Mouse (Mus musculus) kidney, embryonic 16.5 days (tissue): ENCODE measurements around the gene Cst11. TPM values are rescaled to one million over a fixed set of nuclear protein-coding genes. Genes with fewer than 3 reads are reported as not detected.
A peak's percentile ranks its signal among the peaks of the same experiment; 100 is the strongest.
"Not testable (repeated sequence)": the region's sequence is repeated elsewhere in the genome, so short reads cannot be mapped to it uniquely, and the experiment has no call there.

ENCODE experiments used
- ATAC-seq: fragments of 200-750 bp; cut with Nextera tagmentation; 2 replicates; pipeline ENCODE4 v1.8.0; 2017; ENCODE audit warnings: moderate TSS enrichment; ENCODE audit not compliant: low FRiP score, low TSS enrichment
- H3K27ac ChIP-seq: fragments of 300-500 bp; sonication (generic); 2 replicates; pipeline ENCODE4 v1.5.1; 2014; ENCODE audit warnings: low read length
- H3K27me3 ChIP-seq: fragments of 300-500 bp; sonication (generic); 2 replicates; pipeline ENCODE4 v1.6.1; 2014; ENCODE audit warnings: low read length, control low read depth, mixed read lengths; ENCODE audit not compliant: insufficient read depth
- H3K36me3 ChIP-seq: fragments of 300-500 bp; sonication (generic); 2 replicates; pipeline ENCODE4 v1.6.1; 2014; ENCODE audit warnings: low read length, control low read depth, mixed read lengths; ENCODE audit not compliant: insufficient read depth
- H3K4me1 ChIP-seq: fragments of 300-500 bp; sonication (generic); 2 replicates; pipeline ENCODE4 v1.6.1; 2014; ENCODE audit warnings: low read length, control low read depth, mixed read lengths; ENCODE audit not compliant: insufficient read depth
- H3K4me2 ChIP-seq: fragments of 300-500 bp; sonication (generic); replicated peaks from 2 replicates; pipeline ENCODE4 v1.6.1; 2014; ENCODE audit warnings: low read depth, low read length
- H3K4me3 ChIP-seq: fragments of 300-500 bp; sonication (generic); 2 replicates; pipeline ENCODE4 v1.5.1; 2014; ENCODE audit warnings: mild to moderate bottlenecking, low read length
- H3K9ac ChIP-seq: fragments of 300-500 bp; sonication (generic); replicated peaks from 2 replicates; pipeline ENCODE4 v1.6.1; 2014; ENCODE audit warnings: low read length
- H3K9me3 ChIP-seq: fragments of 300-500 bp; sonication (generic); 2 replicates; pipeline ENCODE4 v1.6.1; 2016; ENCODE audit warnings: low read length, control low read depth
- WGBS: fragments of 180-500 bp; shearing (Covaris S2); extraction: QIAGEN DNeasy Blood & Tissue Kit; methylation state at CpG from one replicate; pipeline ENCODE4 v1.1.7; 2014; 5-methylcytosine and 5-hydroxymethylcytosine counted together
- polyA plus RNA-seq: library from polyadenylated mRNA; unstranded; fragments of >200 nt; fragmentation: Nextera tagmentation; extraction: Ambion mirVana; gene quantifications from 2 replicates; pipeline ENCODE4 v1.2.1, GENCODE M21; 2015

Cst11 gene
- not detected in 2 replicates for polyA plus RNA-seq

DNA sequence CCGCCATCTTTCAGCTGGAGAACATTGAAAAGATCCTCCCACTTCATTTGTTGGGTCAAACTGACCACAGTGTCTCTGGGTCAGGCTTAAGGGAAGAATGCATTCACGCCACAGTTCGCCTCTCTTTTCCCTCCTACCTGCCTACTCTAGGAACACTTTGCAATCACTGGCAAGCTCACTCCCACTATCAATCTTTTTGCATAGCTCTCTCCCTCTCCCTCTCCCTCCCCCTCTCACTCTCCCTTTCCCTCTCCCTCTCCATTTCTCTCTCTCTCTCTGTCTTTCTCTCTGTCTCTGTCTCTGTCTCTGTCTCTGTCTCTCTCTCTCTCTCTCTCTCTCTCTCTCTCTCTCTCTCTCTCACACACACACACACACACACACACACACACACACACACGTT, at the start of gene Cst11:
Cst11 (minus strand) TSS at position 101 of the 400 bp plus-strand sequence.
- H3K9me3 ChIP-seq, H3K27me3 ChIP-seq, H3K36me3 ChIP-seq, ATAC-seq, H3K27ac ChIP-seq, H3K4me3 ChIP-seq, H3K4me2 ChIP-seq, H3K9ac ChIP-seq, H3K4me1 ChIP-seq: not testable (repeated sequence)
- WGBS: 86% methylated on average over 4 of the region's 4 CpGs

DNA sequence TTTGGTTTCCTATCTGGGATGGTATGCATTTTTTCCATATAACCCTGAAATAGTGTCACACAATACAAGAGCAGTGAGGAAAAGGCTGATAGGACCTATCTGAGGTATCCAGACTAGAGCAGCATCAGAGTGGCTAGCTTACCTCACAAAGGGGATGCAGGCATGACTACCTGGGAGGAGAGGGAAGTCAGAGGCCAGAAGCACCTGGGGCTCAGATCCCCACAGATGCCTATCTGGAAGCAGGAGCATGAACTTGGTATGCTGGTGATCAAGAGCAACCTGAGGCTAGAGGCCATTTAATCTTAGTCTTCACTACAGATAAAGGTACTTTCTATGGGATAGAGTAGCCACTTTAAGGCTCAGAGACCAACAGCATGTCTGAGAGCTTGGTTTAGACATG, 48.6 kb upstream of the Cst11 start, which contains the start of gene Cst13:
Cst13 (plus strand) TSS at position 173 of the 400 bp plus-strand sequence.
- Histone ChIP-seq H3K9me3 (no peaks in the 10 kb centered on the region), H3K4me3 (no peak within 1 kb of the TSS), H3K4me1 (no peaks in the 10 kb centered on the region), H3K4me2 (no peak within 1 kb of the TSS), H3K27ac (no peak within 1 kb of the TSS), H3K9ac (no peak within 1 kb of the TSS), H3K36me3 (no peaks in the 10 kb centered on the region), H3K27me3 (no peaks in the 10 kb centered on the region)
- no peak for ATAC-seq

DNA sequence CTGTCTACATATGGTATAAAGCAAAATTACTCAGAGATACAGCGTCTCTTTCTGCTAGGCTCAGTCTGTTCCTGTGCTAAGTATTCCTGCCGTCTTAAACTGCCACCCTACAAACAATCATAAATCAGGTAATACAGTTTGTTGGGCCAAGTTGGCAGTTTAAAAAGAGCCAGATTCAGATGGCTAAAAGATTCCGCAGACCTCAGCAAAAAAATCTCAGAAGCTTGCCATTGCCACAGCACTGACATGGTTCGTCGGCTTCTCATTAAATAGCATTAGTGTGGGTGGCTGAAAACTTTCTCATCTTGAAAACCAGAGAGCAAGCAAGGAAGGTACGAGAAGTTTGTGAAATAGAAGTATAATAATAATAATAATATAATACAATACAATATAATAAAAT, 35.4 kb upstream of the Cst11 start:
- 30% methylated on average over 6 of the region's 6 CpGs for WGBS

DNA sequence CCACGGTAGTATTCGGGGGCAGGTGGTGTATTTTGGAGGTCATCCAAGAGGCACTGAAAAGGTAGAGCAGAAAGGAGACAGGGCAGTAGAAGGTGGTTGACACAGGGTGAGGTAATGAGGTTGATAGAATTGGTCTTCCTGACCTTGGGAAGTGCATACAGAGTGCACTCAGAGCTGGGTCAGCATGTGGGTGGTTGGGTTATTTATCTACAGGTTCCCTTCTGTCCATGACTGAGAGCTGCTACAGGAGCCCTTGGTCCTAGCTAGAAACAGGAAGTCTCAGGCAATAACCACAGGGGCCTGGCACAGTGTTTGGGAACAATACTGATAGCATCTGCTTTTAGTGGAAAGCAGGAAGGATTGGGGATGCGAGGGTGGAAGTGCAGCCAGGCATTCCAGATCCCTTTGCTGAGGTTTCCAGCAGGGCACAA, 30.2 kb upstream of the Cst11 start:
- Histone ChIP-seq H3K4me2 (no peak overlapping the region), H3K4me3 (no peak overlapping the region), H3K9me3 (no peaks in the 10 kb centered on the region), H3K9ac (no peak overlapping the region), H3K4me1 (0 out of 2 replicates have a peak, but pooled peaks cover 4% of the 10 kb centered on the region), H3K27me3 (no peaks in the 10 kb centered on the region), H3K27ac (no peak overlapping the region; the same call in 1 of the 2 replicates), H3K36me3 (no peaks in the 10 kb centered on the region)
- ATAC-seq: peak; percentile 85
- 36% methylated on average over 3 of the region's 3 CpGs for WGBS

More for the DNA sequence above, 35.4 kb upstream of the Cst11 start:
- no peak overlapping the region for H3K9ac ChIP-seq
- ATAC-seq: peak; percentile 51; the same call in 1 of the 2 replicates
- 0 out of 2 replicates have a peak, but pooled peaks cover under 1% of the 10 kb centered on the region for H3K4me1 ChIP-seq
- H3K27ac ChIP-seq: no peak overlapping the region
- H3K36me3 ChIP-seq: no peaks in the 10 kb centered on the region
- H3K4me2 ChIP-seq: no peak overlapping the region
- no peaks in the 10 kb centered on the region for H3K27me3 ChIP-seq
- H3K4me3 ChIP-seq: no peak overlapping the region
- no peaks in the 10 kb centered on the region for H3K9me3 ChIP-seq

DNA sequence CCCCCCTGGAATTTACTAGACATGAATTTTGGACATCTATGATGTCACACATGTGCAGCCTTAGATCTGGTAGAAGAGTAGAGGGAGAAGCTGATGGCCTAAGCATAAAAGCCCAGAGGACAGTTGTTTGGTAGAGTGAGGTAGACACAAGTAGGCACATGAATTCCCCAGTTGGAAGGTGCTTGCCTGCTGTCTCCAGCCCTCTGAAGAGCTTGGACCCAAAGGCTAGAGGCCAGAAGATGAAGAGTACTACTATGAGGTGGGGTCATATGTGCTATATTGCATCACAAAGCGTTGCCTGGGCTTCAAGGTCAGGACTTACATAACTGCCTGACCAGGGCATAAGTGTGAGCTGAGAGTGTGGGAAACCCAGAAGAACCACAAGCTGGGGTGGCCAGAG, 27.2 kb upstream of the Cst11 start, which contains the start of gene Cst8:
Cst8 (plus strand) TSS at position 301 of the 400 bp plus-strand sequence.
- H3K36me3 ChIP-seq: no peaks in the 10 kb centered on the region
- no peaks in the 10 kb centered on the region for H3K27me3 ChIP-seq
- no peak within 1 kb of the TSS for H3K9ac ChIP-seq
- H3K9me3 ChIP-seq: no peaks in the 10 kb centered on the region
- H3K4me2 ChIP-seq: no peak within 1 kb of the TSS
- H3K4me1 ChIP-seq: 0 out of 2 replicates have a peak, but pooled peaks cover 4% of the 10 kb centered on the region
- no peak for ATAC-seq
- no peak within 1 kb of the TSS for H3K27ac ChIP-seq
- WGBS: 81% methylated on average over 1 of the region's 1 CpGs
- no peak within 1 kb of the TSS for H3K4me3 ChIP-seq

DNA sequence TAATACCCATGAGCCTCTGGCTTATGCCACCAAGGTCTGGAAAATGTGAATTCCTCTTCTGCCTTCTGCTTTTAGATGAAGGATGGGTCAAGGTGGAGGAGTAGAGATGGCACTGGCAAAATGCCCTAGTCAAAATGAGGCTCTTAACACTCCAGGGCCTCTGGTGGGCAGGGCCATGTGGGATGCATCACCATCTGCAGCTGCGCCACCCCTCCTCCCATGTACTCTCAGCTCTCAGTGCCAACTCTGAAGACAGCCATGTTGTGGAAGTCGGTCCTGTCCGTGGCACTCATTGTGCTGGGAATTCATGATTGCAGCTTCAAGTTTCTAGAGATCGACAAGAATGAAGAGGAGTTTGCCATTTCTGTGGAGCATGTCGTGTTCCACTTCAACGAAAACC, 17.8 kb upstream of the Cst11 start, which contains the start of gene Cst12:
Cst12 (plus strand) TSS at position 220 of the 400 bp plus-strand sequence.
- ATAC-seq: no peak
- no peaks in the 10 kb centered on the region for H3K27me3 ChIP-seq
- H3K4me1 ChIP-seq: no peaks in the 10 kb centered on the region
- H3K36me3 ChIP-seq: no peaks in the 10 kb centered on the region
- 91% methylated on average over 6 of the region's 6 CpGs for whole genome bisulfite sequencing
- H3K4me3 ChIP-seq: no peak within 1 kb of the TSS
- H3K4me2 ChIP-seq: no peak within 1 kb of the TSS
- no peak within 1 kb of the TSS for H3K27ac ChIP-seq
- H3K9me3 ChIP-seq: peaks cover 4% of the 10 kb centered on the region; the same call in 1 of the 2 replicates
- H3K9ac ChIP-seq: no peak within 1 kb of the TSS

DNA sequence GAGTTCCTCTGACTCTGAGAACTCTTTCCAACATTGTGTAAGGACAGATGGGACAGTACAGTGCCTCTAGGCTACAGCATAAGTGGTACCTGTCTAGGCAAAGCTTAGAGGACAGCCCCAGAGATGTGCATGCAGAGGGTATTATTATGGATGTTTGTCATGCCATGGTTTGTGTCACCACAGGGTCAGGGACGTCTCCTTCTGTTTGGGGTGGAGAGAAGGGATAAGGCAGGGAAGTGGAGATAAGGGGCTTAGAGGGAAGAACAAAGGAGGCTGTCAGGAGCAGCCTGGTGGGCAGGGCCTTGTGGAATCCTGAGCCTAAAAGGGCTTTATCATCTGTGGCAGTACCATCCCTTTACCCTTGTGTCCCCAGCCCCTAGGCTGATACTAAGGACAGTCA, 10.4 kb upstream of the Cst11 start, which contains the start of gene 8030411F24Rik:
8030411F24Rik (plus strand) TSS at position 301 of the 400 bp plus-strand sequence.
- H3K9ac ChIP-seq: no peak within 1 kb of the TSS
- no peaks in the 10 kb centered on the region for H3K4me1 ChIP-seq
- H3K27me3 ChIP-seq: no peaks in the 10 kb centered on the region
- no peaks in the 10 kb centered on the region for H3K9me3 ChIP-seq
- H3K4me3 ChIP-seq: no peak within 1 kb of the TSS
- no peak within 1 kb of the TSS for H3K27ac ChIP-seq
- H3K36me3 ChIP-seq: no peaks in the 10 kb centered on the region
- no peak; the same call in 1 of the 2 replicates for ATAC-seq
- no peak within 1 kb of the TSS for H3K4me2 ChIP-seq
- 42% methylated on average over 1 of the region's 1 CpGs for WGBS

DNA sequence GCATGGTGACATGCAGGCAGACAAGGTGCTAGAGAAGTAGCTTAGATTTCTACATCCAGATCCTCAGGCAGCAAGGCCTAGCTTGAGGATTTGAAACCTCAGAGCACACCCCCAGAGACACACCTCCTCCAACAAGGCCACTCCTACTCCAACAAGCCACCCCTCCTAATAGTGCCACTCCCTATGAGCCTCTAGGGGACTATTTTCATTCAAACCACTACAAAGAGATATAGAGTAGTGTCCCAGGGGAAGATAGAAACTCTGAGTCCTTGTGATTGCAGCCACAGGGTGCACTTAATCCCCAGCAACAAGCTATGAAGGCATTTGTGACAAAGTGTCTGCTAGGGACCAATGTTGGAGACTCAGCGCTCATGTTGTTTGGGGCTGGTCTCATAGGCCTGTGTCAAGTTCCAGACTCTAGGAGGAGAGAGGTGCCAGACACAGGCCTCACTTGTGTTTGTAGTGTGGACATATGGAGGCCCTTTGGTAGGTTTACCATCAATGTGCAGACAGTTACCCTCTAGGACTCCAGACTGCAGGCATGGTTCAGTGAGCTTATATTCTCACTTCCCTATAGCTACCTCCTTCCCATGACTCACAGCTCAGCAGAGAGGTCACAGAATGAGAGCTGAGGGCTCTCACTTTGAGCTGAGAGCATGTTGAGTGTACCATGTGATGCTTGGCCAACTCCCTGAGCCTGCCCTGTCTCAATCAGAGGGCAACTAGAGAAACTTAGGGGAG, 7.5 kb downstream of the Cst11 start:
- H3K4me1 ChIP-seq: no peaks in the 10 kb centered on the region
- H3K4me3 ChIP-seq: no peak overlapping the region
- no peaks in the 10 kb centered on the region for H3K27me3 ChIP-seq
- no peak overlapping the region for H3K9ac ChIP-seq
- no peaks in the 10 kb centered on the region for H3K36me3 ChIP-seq
- no peak for ATAC-seq
- no peak overlapping the region for H3K4me2 ChIP-seq
- no peak overlapping the region for H3K27ac ChIP-seq
- 92% methylated on average over 1 of the region's 1 CpGs for WGBS
- H3K9me3 ChIP-seq: no peaks in the 10 kb centered on the region

DNA sequence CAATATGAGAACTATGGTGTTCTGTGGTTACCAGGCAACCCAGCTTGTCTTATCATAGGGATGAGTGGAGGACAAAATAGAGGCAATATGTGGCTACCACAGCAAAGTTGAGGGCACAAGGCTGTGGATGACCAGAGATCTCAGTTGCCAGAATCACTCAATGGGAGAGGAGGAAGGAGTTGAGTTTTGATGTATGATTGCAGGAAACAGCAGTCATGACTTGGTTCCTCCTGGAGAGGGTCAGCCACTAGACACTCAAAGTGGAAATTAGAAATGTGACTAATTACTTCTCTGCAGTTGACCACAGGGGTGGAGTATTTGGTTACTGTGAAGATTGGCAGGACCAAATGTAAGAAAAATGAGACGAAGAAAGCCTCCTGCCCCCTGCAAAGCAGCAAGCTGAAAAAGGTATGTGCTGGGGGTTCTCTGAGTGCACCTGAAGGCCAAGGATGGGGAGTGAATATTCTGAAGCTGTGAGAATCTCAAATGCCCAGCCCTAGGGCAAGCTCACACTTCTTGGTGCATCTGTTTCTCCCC, 16.9 kb downstream of the Cst11 start:
- no peak overlapping the region for H3K4me2 ChIP-seq
- H3K27me3 ChIP-seq: no peaks in the 10 kb centered on the region
- H3K36me3 ChIP-seq: no peaks in the 10 kb centered on the region
- H3K27ac ChIP-seq: no peak overlapping the region
- ATAC-seq: no peak
- no peak overlapping the region for H3K9ac ChIP-seq
- 56% methylated on average over 1 of the region's 1 CpGs for WGBS
- H3K4me3 ChIP-seq: no peak overlapping the region
- H3K4me1 ChIP-seq: no peaks in the 10 kb centered on the region
- H3K9me3 ChIP-seq: no peaks in the 10 kb centered on the region
